Mouse (Mus musculus): ENCODE results near the gene Prkaa1.
"Not testable (repeated sequence)": the region's sequence is repeated elsewhere in the genome, so short reads cannot be mapped to it uniquely, and the experiment has no call there.

Prkaa1 gene

GRCm38 (mm10) chr15:5157386-5157785, 13.7 kb downstream of the Prkaa1 start:
- intact Hi-C loops (cut with DNase I), result no loop called here

GRCm38 (mm10) chr15:5158827-5159226, 15.2 kb downstream of the Prkaa1 start:
- intact Hi-C loops (cut with DNase I), result no loop called here

- intact Hi-C loops (cut with DNase I), result no loop called here
These were observed 21.6 kb downstream of the Prkaa1 start for GRCm38 (mm10) chr15:5165121-5165773.

- intact Hi-C loops (cut with DNase I), result no loop called here
These were observed 29.7 kb downstream of the Prkaa1 start for GRCm38 (mm10) chr15:5173217-5173820.

GRCm38 (mm10) chr15:5184668-5185330, 41.1 kb downstream of the Prkaa1 start:
- intact Hi-C loops (cut with DNase I), result loop anchor here (5.0 to 10.0 kb wide), 2 partner anchors 37 to 70 kb away; partner anchors contain the start of gene Rpl37

GRCm38 (mm10) chr15:5185366-5186292, 42.0 kb downstream of the Prkaa1 start, which contains the start of gene Ttc33:
Gene Ttc33, plus strand, starts transcription at chr15:5185525.
- intact Hi-C loops (cut with DNase I), result loop anchor here (10.0 kb wide), 1 partner anchor 71 kb away; the partner anchor contains the start of gene Rpl37

- intact Hi-C loops (cut with DNase I), result loop anchor here (10.0 kb wide), 1 partner anchor 71 kb away; the partner anchor contains the start of gene Rpl37
These were observed 42.6 kb downstream of the Prkaa1 start for GRCm38 (mm10) chr15:5186293-5186675.

GRCm38 (mm10) chr15:5187116-5187515, 43.5 kb downstream of the Prkaa1 start:
- intact Hi-C loops (cut with DNase I), result loop anchor here (10.0 kb wide), 1 partner anchor 72 kb away; the partner anchor contains the start of gene Rpl37

- intact Hi-C loops (cut with DNase I), result loop anchor here (10.0 kb wide), 1 partner anchor 73 kb away; the partner anchor contains the start of gene Rpl37
These were observed 44.4 kb downstream of the Prkaa1 start for GRCm38 (mm10) chr15:5188029-5188428.

GRCm38 (mm10) chr15:5189504-5190093, 45.9 kb downstream of the Prkaa1 start:
- intact Hi-C loops (cut with DNase I), result loop anchor here (5.0 to 10.0 kb wide), 2 partner anchors 48 to 75 kb away; partner anchors contain the start of gene Rpl37

GRCm38 (mm10) chr15:5193833-5194232, 50.2 kb downstream of the Prkaa1 start:
- intact Hi-C loops (cut with DNase I), result loop anchor here (5.0 kb wide), 1 partner anchor 43 kb away; no protein-coding TSS in a partner anchor

- intact Hi-C loops (cut with DNase I), result loop anchor here (5.0 kb wide), 1 partner anchor 43 kb away; no protein-coding TSS in a partner anchor
These were observed 50.8 kb downstream of the Prkaa1 start for GRCm38 (mm10) chr15:5194446-5194845.

- intact Hi-C loops (cut with DNase I), result loop anchor here (5.0 kb wide), 1 partner anchor 42 kb away; no protein-coding TSS in a partner anchor
These were observed 51.3 kb downstream of the Prkaa1 start for GRCm38 (mm10) chr15:5194931-5195330.

GRCm38 (mm10) chr15:5195987-5196514, 52.4 kb downstream of the Prkaa1 start:
- intact Hi-C loops (cut with DNase I), result no loop called here

- intact Hi-C loops (cut with DNase I), result no loop called here
These were observed 53.0 kb downstream of the Prkaa1 start for GRCm38 (mm10) chr15:5196691-5197090.

- intact Hi-C loops (cut with DNase I), result no loop called here
These were observed 61.6 kb downstream of the Prkaa1 start for GRCm38 (mm10) chr15:5205222-5205621.

- intact Hi-C loops (cut with DNase I), result no loop called here
These were observed 65.5 kb downstream of the Prkaa1 start for GRCm38 (mm10) chr15:5209116-5209515.

GRCm38 (mm10) chr15:5220491-5220890, 76.8 kb downstream of the Prkaa1 start:
- intact Hi-C loops (cut with DNase I), result no loop called here

GRCm38 (mm10) chr15:5230746-5231145, 87.1 kb downstream of the Prkaa1 start:
- intact Hi-C loops (cut with DNase I), result not testable (repeated sequence)
